Comparison of ENCODE assay signal across 14 mouse cellular contexts in the genomic region with DNA sequence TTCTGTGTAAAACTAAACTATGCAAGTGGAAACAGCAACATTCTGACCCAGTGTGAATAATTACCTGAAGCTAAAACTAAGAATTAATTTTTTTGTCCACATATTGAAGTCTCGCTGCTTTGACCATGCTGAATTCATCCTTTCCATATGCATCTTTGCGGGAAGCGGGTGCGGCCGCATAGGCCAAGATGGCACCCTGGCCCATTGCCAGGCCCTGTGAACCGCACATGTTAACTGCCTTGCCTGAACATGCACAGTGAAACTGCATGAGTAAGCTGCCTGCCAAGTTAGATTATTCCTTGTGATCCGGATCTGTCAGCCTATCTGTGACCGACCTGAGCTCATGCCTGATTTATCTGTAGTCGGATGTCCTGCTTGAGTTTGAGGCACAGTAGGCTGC.
A peak's percentile ranks its signal among the peaks of the same experiment; 100 is the strongest.
DNase-seq lines count a peak whose midpoint lies in the region.
"Had no signal": no experiment of that assay in that cellular context is flagged by ENCODE, and none has a peak within 500 bp of the region (broad histone marks: within the 10 kb centered on the region; RNA-seq: fewer than 3 reads in every experiment).

No protein-coding gene starts in this region.

- peak; percentile 9 to 30 for DNase-seq in cerebellum, postnatal 25 days
- DNase-seq in cerebellum, adult 18-20 months: no peak
- peak; percentile 4 for DNase-seq in kidney, postnatal 10 days
- DNase-seq in kidney, adult 18-20 months: no peak
- DNase-seq in testis, postnatal 14 days (ENCODE audit: low spot score): peak; percentile 4
- DNase-seq in testis, postnatal 10 days (ENCODE audit: low spot score): no peak
- DNase-seq in thymus, postnatal 10 days (ENCODE audit: low spot score in 2 of 2): no peak
- DNase-seq: adrenal gland, adult 8-10 months; adrenal gland, postnatal 36 days; cerebellum, adult 11 months; gastrocnemius, postnatal 10 days; heart, adult 18-20 months; heart, postnatal 10 days; heart, postnatal 4 days had no signal

Comparison
In these comparisons a context has a peak if more than half of its experiments do, and no peak if none do; other contexts are left out.
1. DNase-seq: peak in cerebellum, postnatal 25 days (2 of 2), kidney, postnatal 10 days (single experiment) and testis, postnatal 14 days (single experiment); none in cerebellum, adult 18-20 months (0 of 2), kidney, adult 18-20 months (single experiment), testis, postnatal 10 days (single experiment) and thymus, postnatal 10 days (0 of 2).